Mouse (Mus musculus): ENCODE data around the gene Rem1. TPM values are rescaled to one million over a fixed set of nuclear protein-coding genes. Genes with fewer than 3 reads are reported as not detected.

Gene Rem1
- polyA plus RNA-seq, 1 experiment from 2014 or later = 0.69 TPM

GRCm38 (mm10) chr2:152633334-152633733, 6.6 kb downstream of the Rem1 start:
- ATAC-seq (ENCODE audit: insufficient number of reproducible peaks, low FRiP score, low TSS enrichment, low read depth) = no peak
- DNase-seq (ENCODE audit: low spot score) = peak; percentile 44

GRCm38 (mm10) chr2:152634311-152634710, 7.6 kb downstream of the Rem1 start:
- ATAC-seq (ENCODE audit: insufficient number of reproducible peaks, low FRiP score, low TSS enrichment, low read depth) = no peak
- H3K9me3 ChIP-seq (ENCODE audit: control insufficient read depth, low read length) = no peaks in the 10 kb centered on the region
- H3K4me1 ChIP-seq (ENCODE audit: control insufficient read depth, insufficient read depth, low read length) = peaks cover 3% of the 10 kb centered on the region; the same call in 1 of the 2 replicates
- no peak overlapping the region for H3K27ac ChIP-seq (replicated peaks; ENCODE audit: low read depth, low read length)
- WGBS = 73% methylated on average over 29 of the region's 29 CpGs
- H3K4me3 ChIP-seq (ENCODE audit: low read depth, low read length) = no peak overlapping the region
- DNase-seq (ENCODE audit: low spot score) = no peak
- H3K36me3 ChIP-seq (ENCODE audit: control insufficient read depth, insufficient read depth, low read length) = no peaks in the 10 kb centered on the region
- H3K4me2 ChIP-seq (ENCODE audit: low read depth, severe bottlenecking) = no peak overlapping the region
- H3K27me3 ChIP-seq (ENCODE audit: control insufficient read depth, insufficient read depth, low read length) = no peaks in the 10 kb centered on the region
- H3K9ac ChIP-seq (ENCODE audit: low read length) = no peak overlapping the region

More at GRCm38 (mm10) chr2:152633334-152633733, 6.6 kb downstream of the Rem1 start:
- 34% methylated on average over 17 of the region's 17 CpGs for WGBS
- no peaks in the 10 kb centered on the region for H3K36me3 ChIP-seq (ENCODE audit: control insufficient read depth, insufficient read depth, low read length)
- no peak overlapping the region for H3K9ac ChIP-seq (ENCODE audit: low read length)
- H3K4me1 ChIP-seq (ENCODE audit: control insufficient read depth, insufficient read depth, low read length) = peaks cover 3% of the 10 kb centered on the region; the same call in 1 of the 2 replicates
- peak overlapping the region; percentile 37 for H3K4me2 ChIP-seq (ENCODE audit: low read depth, severe bottlenecking)
- peaks cover 8% of the 10 kb centered on the region; the same call in 1 of the 2 replicates for H3K27me3 ChIP-seq (ENCODE audit: control insufficient read depth, insufficient read depth, low read length)
- H3K9me3 ChIP-seq (ENCODE audit: control insufficient read depth, low read length) = no peaks in the 10 kb centered on the region
- no peak overlapping the region for H3K4me3 ChIP-seq (ENCODE audit: low read depth, low read length)
- H3K27ac ChIP-seq (replicated peaks; ENCODE audit: low read depth, low read length) = no peak overlapping the region

GRCm38 (mm10) chr2:152636246-152637005, 9.7 kb downstream of the Rem1 start:
- Histone ChIP-seq H3K4me1 (ENCODE audit: control insufficient read depth, insufficient read depth, low read length) (peaks cover 3% of the 10 kb centered on the region; the same call in 1 of the 2 replicates), H3K9me3 (ENCODE audit: control insufficient read depth, low read length) (no peaks in the 10 kb centered on the region), H3K9ac (ENCODE audit: low read length) (no peak overlapping the region), H3K27ac (replicated peaks; ENCODE audit: low read depth, low read length) (no peak overlapping the region), H3K36me3 (ENCODE audit: control insufficient read depth, insufficient read depth, low read length) (no peaks in the 10 kb centered on the region), H3K4me3 (ENCODE audit: low read depth, low read length) (no peak overlapping the region), H3K27me3 (ENCODE audit: control insufficient read depth, insufficient read depth, low read length) (no peaks in the 10 kb centered on the region), H3K4me2 (ENCODE audit: low read depth, severe bottlenecking) (no peak overlapping the region)
- WGBS = 77% methylated on average over 23 of the region's 23 CpGs
- no peak for ATAC-seq (ENCODE audit: insufficient number of reproducible peaks, low FRiP score, low TSS enrichment, low read depth)
- no peak for DNase-seq (ENCODE audit: low spot score)

GRCm38 (mm10) chr2:152637006-152637322, 10.2 kb downstream of the Rem1 start:
- no peak overlapping the region for H3K27ac ChIP-seq (replicated peaks; ENCODE audit: low read depth, low read length)
- no peaks in the 10 kb centered on the region for H3K36me3 ChIP-seq (ENCODE audit: control insufficient read depth, insufficient read depth, low read length)
- H3K27me3 ChIP-seq (ENCODE audit: control insufficient read depth, insufficient read depth, low read length) = no peaks in the 10 kb centered on the region
- DNase-seq (ENCODE audit: low spot score) (no peak), ATAC-seq (ENCODE audit: insufficient number of reproducible peaks, low FRiP score, low TSS enrichment, low read depth) (no peak)
- H3K4me1 ChIP-seq (ENCODE audit: control insufficient read depth, insufficient read depth, low read length) = peaks cover 3% of the 10 kb centered on the region; the same call in 1 of the 2 replicates
- WGBS = 89% methylated on average over 6 of the region's 6 CpGs
- H3K4me3 ChIP-seq (ENCODE audit: low read depth, low read length) = no peak overlapping the region
- no peaks in the 10 kb centered on the region for H3K9me3 ChIP-seq (ENCODE audit: control insufficient read depth, low read length)
- no peak overlapping the region for H3K9ac ChIP-seq (ENCODE audit: low read length)
- no peak overlapping the region for H3K4me2 ChIP-seq (ENCODE audit: low read depth, severe bottlenecking)

- no peak overlapping the region for H3K27ac ChIP-seq (replicated peaks; ENCODE audit: low read depth, low read length)
- no peak overlapping the region for H3K4me2 ChIP-seq (ENCODE audit: low read depth, severe bottlenecking)
- H3K27me3 ChIP-seq (ENCODE audit: control insufficient read depth, insufficient read depth, low read length) = no peaks in the 10 kb centered on the region
- no peak overlapping the region for H3K9ac ChIP-seq (ENCODE audit: low read length)
- no peak for DNase-seq (ENCODE audit: low spot score)
- H3K4me1 ChIP-seq (ENCODE audit: control insufficient read depth, insufficient read depth, low read length) = peaks cover 3% of the 10 kb centered on the region; the same call in 1 of the 2 replicates
- WGBS = 87% methylated on average over 4 of the region's 4 CpGs
- H3K36me3 ChIP-seq (ENCODE audit: control insufficient read depth, insufficient read depth, low read length) = no peaks in the 10 kb centered on the region
- no peaks in the 10 kb centered on the region for H3K9me3 ChIP-seq (ENCODE audit: control insufficient read depth, low read length)
- H3K4me3 ChIP-seq (ENCODE audit: low read depth, low read length) = no peak overlapping the region
- ATAC-seq (ENCODE audit: insufficient number of reproducible peaks, low FRiP score, low TSS enrichment, low read depth) = no peak
Observed at GRCm38 (mm10) chr2:152637381-152637780, 10.6 kb downstream of the Rem1 start.

- Histone ChIP-seq H3K9me3 (ENCODE audit: control insufficient read depth, low read length) (no peaks in the 10 kb centered on the region), H3K4me1 (ENCODE audit: control insufficient read depth, insufficient read depth, low read length) (no peaks in the 10 kb centered on the region), H3K36me3 (ENCODE audit: control insufficient read depth, insufficient read depth, low read length) (no peaks in the 10 kb centered on the region), H3K27me3 (ENCODE audit: control insufficient read depth, insufficient read depth, low read length) (no peaks in the 10 kb centered on the region), H3K4me3 (ENCODE audit: low read depth, low read length) (no peak overlapping the region), H3K4me2 (ENCODE audit: low read depth, severe bottlenecking) (no peak overlapping the region), H3K27ac (replicated peaks; ENCODE audit: low read depth, low read length) (no peak overlapping the region), H3K9ac (ENCODE audit: low read length) (no peak overlapping the region)
- no peak for DNase-seq (ENCODE audit: low spot score)
- 61% methylated on average over 6 of the region's 6 CpGs for WGBS
- ATAC-seq (ENCODE audit: insufficient number of reproducible peaks, low FRiP score, low TSS enrichment, low read depth) = no peak
Observed at GRCm38 (mm10) chr2:152638865-152639264, 12.1 kb downstream of the Rem1 start.

- WGBS = 40% methylated on average over 11 of the region's 11 CpGs
- no peak for ATAC-seq (ENCODE audit: insufficient number of reproducible peaks, low FRiP score, low TSS enrichment, low read depth)
- no peaks in the 10 kb centered on the region for H3K4me1 ChIP-seq (ENCODE audit: control insufficient read depth, insufficient read depth, low read length)
- no peak overlapping the region for H3K4me2 ChIP-seq (ENCODE audit: low read depth, severe bottlenecking)
- no peak overlapping the region for H3K27ac ChIP-seq (replicated peaks; ENCODE audit: low read depth, low read length)
- no peak for DNase-seq (ENCODE audit: low spot score)
- no peak overlapping the region for H3K4me3 ChIP-seq (ENCODE audit: low read depth, low read length)
- no peaks in the 10 kb centered on the region for H3K27me3 ChIP-seq (ENCODE audit: control insufficient read depth, insufficient read depth, low read length)
- H3K9ac ChIP-seq (ENCODE audit: low read length) = no peak overlapping the region
- no peaks in the 10 kb centered on the region for H3K36me3 ChIP-seq (ENCODE audit: control insufficient read depth, insufficient read depth, low read length)
- no peaks in the 10 kb centered on the region for H3K9me3 ChIP-seq (ENCODE audit: control insufficient read depth, low read length)
Observed at GRCm38 (mm10) chr2:152639406-152640113, 12.8 kb downstream of the Rem1 start.

GRCm38 (mm10) chr2:152652901-152653620, 26.3 kb downstream of the Rem1 start:
- H3K4me3 ChIP-seq (ENCODE audit: low read depth, low read length) = no peak overlapping the region
- H3K4me1 ChIP-seq (ENCODE audit: control insufficient read depth, insufficient read depth, low read length) = no peaks in the 10 kb centered on the region
- no peaks in the 10 kb centered on the region for H3K36me3 ChIP-seq (ENCODE audit: control insufficient read depth, insufficient read depth, low read length)
- H3K9ac ChIP-seq (ENCODE audit: low read length) = no peak overlapping the region
- no peak for ATAC-seq (ENCODE audit: insufficient number of reproducible peaks, low FRiP score, low TSS enrichment, low read depth)
- no peaks in the 10 kb centered on the region for H3K27me3 ChIP-seq (ENCODE audit: control insufficient read depth, insufficient read depth, low read length)
- H3K4me2 ChIP-seq (ENCODE audit: low read depth, severe bottlenecking) = no peak overlapping the region; the same call in 1 of the 2 replicates
- no peak overlapping the region for H3K27ac ChIP-seq (replicated peaks; ENCODE audit: low read depth, low read length)
- no peak for DNase-seq (ENCODE audit: low spot score)
- 75% methylated on average over 10 of the region's 10 CpGs for WGBS
- no peaks in the 10 kb centered on the region for H3K9me3 ChIP-seq (ENCODE audit: control insufficient read depth, low read length)
